Mouse (Mus musculus) bone marrow macrophage, adult 2 months (primary cell): ENCODE results near the gene Tmem109. TPM values are rescaled to one million over a fixed set of nuclear protein-coding genes. Genes with fewer than 3 reads are reported as not detected.

ENCODE experiments used
- H3K27ac ChIP-seq: 2 replicates; pipeline ENCODE4 v1.5.1; 2012; ENCODE audit warnings: low read depth, low read length; ENCODE audit not compliant: insufficient read depth
- H3K4me1 ChIP-seq: 2 replicates; pipeline ENCODE4 v1.6.1; 2012; ENCODE audit warnings: low read length; ENCODE audit not compliant: control insufficient read depth, insufficient read depth
- H3K4me3 ChIP-seq: 2 replicates; pipeline ENCODE4 v1.5.1; 2012; ENCODE audit warnings: mild to moderate bottlenecking, low read length, moderate library complexity; ENCODE audit not compliant: insufficient read depth
- CTCF ChIP-seq: IDR thresholded peaks from 2 replicates; pipeline ENCODE4 v1.5.1; 2012; ENCODE audit warnings: low read depth, mild to moderate bottlenecking, low read length, moderate library complexity
- POLR2A ChIP-seq: IDR thresholded peaks from 2 replicates; pipeline ENCODE4 v1.6.1; 2012; ENCODE audit warnings: mild to moderate bottlenecking, low read depth, low read length, borderline replicate concordance
- polyA plus RNA-seq: library from polyadenylated mRNA; stranded (reverse); fragments of >200 nt; gene quantifications from 2 replicates; pipeline ENCODE4 v1.2.4, GENCODE M21; 2012; ENCODE audit not compliant: missing spikeins, insufficient read depth, insufficient read length

The Tmem109 gene
- polyA plus RNA-seq, 1 experiment = 80.6 TPM

DNA sequence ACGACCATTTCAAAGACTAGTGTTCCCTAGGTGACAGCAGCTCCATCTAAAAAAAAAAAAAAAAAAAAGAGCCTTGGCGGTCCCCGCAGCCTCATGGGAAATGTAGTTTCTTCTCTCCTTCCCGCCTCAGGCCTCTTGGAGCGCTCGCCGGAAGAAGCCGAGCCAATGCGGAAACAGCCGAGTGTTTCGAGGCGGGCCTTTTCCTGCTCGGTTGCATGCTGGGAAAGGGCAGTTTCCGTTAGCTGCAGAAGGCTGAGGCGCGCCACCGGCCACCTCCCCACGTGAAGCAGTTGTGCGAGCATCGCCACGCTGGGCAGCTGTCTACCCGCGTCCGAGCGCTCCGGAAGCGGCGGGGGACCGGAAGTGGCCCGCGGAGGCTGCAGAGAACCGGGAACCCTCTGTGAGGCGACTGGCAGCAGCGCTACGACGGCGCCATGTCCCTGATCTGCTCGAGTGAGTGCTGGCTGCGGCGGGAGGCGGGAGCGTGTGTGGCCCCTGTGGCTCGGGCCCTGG lies 13.3 kb upstream of the Tmem109 start, which contains the start of gene Prpf19:
Prpf19 (plus strand) TSS at position 216 of the 513 bp plus-strand sequence.
- peak within 1 kb of the TSS; percentile 84 for H3K27ac ChIP-seq
- peaks cover 9% of the 10 kb centered on the region for H3K4me1 ChIP-seq
- peak within 1 kb of the TSS; percentile 85 for H3K4me3 ChIP-seq
- TF ChIP-seq CTCF (no peak), POLR2A (no peak; the same call in 1 of the 2 replicates)

- peaks cover 9% of the 10 kb centered on the region for H3K4me1 ChIP-seq
- no peak overlapping the region for H3K27ac ChIP-seq
- TF ChIP-seq POLR2A (no peak), CTCF (no peak)
- no peak overlapping the region for H3K4me3 ChIP-seq
These were observed 10.4 kb upstream of the Tmem109 start for GRCm38 (mm10) chr19:10892201-10892600.

DNA sequence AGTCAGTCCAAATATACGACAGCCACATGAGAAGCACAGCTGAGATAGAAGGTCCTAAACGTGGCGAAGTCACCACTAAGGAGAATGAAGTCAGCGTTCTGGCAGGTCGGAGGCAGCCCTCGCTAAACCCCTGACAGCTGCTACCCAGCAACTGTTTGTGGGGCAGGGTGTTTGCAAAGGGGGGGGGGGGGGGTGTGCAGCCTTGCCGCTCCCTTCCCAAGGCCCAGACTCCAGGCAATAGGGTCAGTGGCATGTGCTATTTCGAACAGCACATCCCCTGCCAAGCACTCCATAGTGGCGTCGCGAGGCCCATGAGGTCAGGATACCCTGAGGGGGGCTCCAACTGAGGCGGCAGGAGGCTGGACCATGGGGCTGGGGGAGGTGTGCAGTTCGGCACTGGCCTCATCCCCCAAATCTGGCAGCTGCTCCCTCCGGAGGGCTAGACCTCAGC lies 801 bp downstream of the Tmem109 start:
- peak overlapping the region; percentile 76 for H3K4me3 ChIP-seq
- no peak for TF ChIP-seq POLR2A
- no peak for TF ChIP-seq CTCF
- peak overlapping the region; percentile 27 for H3K27ac ChIP-seq
- peaks cover 17% of the 10 kb centered on the region for H3K4me1 ChIP-seq

DNA sequence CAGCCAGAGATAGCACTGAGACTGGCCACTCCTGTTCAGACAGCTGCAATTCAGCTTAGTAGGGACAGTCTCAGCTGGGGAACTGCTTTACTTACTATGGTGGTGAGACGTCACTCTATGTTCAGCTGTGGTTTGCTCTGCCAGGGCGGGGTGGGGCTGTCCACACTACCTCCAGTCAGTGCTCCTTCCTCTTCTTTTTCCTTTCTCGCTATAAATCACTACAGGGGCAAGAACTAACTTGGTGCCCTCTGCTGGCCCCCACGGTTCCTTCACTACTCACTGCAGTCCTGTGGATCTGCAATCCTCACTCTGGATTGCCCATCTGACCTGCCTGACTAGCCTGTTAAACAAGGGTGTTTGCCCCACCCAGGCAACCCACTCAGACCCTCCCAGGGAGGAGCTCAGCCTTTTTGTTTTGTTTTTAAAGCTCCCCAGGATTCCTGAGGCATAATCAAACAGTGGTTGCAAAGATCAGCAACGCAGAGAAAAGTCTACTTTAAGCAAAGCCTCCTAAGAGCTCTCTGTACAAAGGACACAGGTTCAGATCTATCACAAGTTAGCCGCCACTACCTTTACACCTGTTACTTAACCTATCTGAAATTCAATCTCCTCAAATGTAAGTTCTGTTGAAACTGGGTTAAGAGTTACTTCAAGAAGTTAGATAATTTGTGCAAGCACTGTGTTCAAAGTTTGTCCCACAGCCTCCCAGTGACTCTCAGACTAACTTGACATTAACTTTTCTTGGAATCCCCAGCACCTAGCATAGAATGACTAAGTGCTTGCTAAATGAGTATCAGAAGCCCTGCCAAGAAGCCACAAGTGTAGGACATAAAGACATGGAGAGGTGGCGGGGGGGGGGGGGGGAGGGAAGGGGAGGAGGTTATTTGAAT lies 1.5 kb downstream of the Tmem109 start:
- H3K27ac ChIP-seq = peak overlapping the region; percentile 20; the same call in 1 of the 2 replicates
- TF ChIP-seq CTCF (peak; percentile 31; the same call in 1 of the 2 replicates), POLR2A (no peak)
- peak overlapping the region; percentile 76 for H3K4me3 ChIP-seq
- H3K4me1 ChIP-seq = peaks cover 17% of the 10 kb centered on the region

GRCm38 (mm10) chr19:10878201-10878837 lies 3.5 kb downstream of the Tmem109 start:
- no peak overlapping the region for H3K4me3 ChIP-seq
- TF ChIP-seq POLR2A (no peak), CTCF (no peak)
- peaks cover 17% of the 10 kb centered on the region for H3K4me1 ChIP-seq
- no peak overlapping the region for H3K27ac ChIP-seq

DNA sequence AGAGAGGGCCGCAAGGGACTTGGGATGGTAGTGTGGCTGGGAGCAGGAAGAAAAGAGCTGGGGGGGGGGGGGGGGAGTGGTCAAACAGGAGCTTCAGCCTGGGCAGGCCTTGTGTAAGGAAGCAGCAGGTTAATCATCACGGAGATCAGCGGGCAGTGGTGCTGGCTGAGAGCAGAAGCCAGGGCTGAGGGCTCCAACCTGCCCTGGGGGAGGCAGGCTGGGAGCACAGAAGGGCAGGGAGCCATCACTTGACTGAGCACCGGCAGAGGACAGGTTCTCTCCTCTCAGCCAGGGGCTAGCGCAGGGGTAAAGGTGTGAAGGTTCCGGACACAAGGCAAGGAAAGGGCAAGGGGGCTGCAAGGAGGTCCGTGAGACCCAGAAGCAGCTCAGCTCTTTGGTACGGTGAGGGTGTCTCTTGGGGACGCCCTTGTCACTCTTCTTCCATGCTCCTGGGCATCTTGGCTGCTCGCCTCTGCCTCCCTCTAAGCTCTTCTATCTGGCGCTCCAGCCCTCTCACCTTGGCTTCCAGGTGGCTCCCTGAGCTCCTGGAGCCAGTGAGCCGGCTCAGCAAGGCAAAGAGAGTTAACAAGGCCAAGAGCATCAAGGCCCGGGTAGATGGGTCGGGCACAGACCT lies 10.4 kb downstream of the Tmem109 start:
- Histone ChIP-seq H3K4me3 (no peak overlapping the region), H3K27ac (no peak overlapping the region), H3K4me1 (peaks cover 11% of the 10 kb centered on the region)
- TF ChIP-seq POLR2A = no peak
- no peak for TF ChIP-seq CTCF

DNA sequence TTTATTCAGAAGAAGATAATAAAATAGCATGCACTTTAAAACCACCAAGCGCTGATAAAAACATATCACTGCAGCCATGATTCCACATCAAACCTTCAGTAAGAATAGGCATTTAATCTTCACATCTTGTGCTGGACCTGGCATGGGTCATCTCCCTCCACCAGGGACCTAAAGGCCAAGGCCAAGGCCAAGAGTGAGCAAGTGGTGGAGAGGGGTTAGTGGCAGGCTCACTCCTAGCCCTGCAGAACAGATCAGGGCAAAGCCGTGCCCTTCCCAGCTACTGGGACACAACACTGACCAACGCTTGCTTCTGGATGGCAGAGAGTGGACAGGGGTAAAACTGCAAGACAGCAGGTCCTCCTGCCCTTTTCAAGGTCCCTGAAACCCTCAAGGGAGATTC lies 11.1 kb downstream of the Tmem109 start:
- no peak overlapping the region for H3K27ac ChIP-seq
- H3K4me3 ChIP-seq = no peak overlapping the region
- peaks cover 11% of the 10 kb centered on the region for H3K4me1 ChIP-seq
- TF ChIP-seq CTCF (no peak), POLR2A (no peak)

GRCm38 (mm10) chr19:10869886-10870527 lies 11.8 kb downstream of the Tmem109 start, which contains the start of gene Tmem132a:
Gene Tmem132a (minus strand): TSS chr19:10869940.
- TF ChIP-seq POLR2A (no peak), CTCF (no peak)
- H3K4me3 ChIP-seq = peak within 1 kb of the TSS; percentile 60
- H3K4me1 ChIP-seq = peaks cover 11% of the 10 kb centered on the region
- no peak within 1 kb of the TSS for H3K27ac ChIP-seq
